Mouse (Mus musculus): ENCODE results near the gene Gm28305.

Gm28305 gene

DNA sequence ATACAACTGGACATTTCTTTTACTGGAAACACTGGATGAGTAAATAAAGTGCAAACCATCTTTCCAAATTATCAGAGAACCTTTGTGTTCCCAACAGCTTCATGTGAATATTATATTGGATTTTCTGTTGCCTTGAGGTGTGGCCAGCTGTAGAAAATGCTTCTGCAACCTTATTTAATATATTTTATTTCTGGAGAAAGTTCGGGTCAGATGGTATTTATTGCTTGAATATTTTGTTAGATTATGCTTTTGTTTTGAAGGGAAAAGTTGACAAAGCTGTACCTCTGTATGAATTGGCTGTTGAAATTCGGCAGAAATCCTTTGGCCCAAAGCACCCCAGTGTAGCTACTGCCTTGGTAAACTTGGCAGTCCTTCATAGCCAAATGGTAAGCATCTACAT is at the start of gene Gm28305:
Gene Gm28305, plus strand, starts transcription at position 301 of the 400 bp plus-strand sequence.
- no peak for DNase-seq (ENCODE audit: low spot score)

DNA sequence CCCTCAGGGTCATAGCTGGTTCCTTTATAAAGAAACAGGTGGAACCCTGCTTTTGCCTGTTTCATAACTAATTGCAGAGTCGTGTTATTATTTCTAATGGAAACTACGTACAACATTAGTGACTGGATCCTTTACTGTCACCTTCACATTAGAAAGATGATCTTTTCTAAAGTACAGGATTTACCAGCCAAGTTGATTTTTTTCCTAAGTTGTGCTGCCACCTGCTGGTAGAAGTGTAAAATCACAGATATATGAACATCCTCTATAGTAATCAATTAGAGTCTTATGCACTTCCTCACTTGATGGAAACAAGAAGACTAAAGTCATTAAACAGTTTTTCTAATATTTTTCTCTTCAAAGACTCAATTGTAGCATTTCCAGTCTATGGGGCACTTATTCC is 44.0 kb upstream of the Gm28305 start:
- no peak for DNase-seq (ENCODE audit: low spot score)

DNA sequence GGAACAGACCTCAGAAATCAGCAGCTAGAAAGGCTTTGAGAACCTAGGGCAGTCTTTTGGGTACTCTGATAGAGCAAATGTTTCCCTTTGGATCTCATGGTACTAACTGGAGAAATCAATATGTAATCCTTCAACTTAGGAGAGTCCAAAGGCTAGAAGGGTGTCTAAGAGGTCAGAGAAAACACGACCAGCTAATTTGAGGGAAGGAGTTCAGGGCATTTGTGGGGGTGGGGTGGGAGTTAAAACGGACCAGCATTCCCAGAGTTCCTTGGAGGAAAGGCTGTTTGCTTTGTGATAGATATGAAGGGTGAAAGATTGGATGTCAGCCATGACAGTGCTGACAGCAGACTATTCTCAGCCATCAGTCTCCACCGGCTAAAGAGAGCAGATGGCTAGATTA is 39.9 kb upstream of the Gm28305 start:
- no peak for DNase-seq (ENCODE audit: low spot score)

DNA sequence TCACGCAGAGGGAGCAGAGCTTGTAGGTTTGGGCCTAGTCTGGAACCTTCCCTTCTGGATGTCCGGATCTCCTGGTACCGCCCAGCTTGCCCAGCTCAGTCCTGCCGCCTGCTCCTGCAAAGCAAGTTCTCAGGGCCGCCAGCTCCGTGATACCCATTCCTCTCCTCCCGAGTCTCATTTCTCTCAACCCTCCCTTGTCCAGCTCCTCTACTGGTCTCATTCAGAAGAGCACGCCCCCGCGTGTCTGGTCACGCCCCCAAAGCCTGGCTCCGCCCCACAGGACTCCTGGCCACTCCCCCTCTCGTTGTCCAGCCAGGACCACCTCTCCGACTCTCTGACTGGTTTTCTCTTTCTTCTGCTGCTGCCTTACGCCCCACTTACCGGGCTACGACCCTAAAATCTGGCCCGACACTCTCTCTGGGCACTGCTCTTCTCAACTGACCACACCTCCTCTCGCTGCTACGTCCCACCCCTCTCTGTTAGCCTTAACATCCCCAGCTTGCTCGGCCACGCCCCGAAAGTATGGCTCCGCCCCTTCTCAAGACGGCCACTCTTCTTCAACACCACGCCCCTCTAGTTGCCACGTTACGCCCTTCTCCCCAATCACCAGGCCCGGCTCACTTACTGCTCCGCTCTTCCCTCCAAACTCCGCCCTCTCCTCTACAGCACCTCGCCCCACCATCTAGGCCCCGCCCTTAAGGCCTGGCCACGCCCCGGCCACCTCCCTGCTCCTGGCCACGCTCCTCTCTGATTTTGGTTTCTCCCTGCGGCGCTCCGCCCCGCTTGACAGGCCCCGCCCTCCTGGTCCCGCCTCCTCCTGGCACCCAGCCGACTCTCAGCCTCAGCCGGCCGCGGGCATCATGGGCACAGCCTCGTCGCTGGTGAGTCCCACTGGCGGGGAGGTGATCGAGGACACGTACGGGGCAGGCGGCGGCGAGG is 38.3 kb upstream of the Gm28305 start, which contains the start of gene Nphp3:
Gene Nphp3, plus strand, starts transcription at position 624 of the 939 bp plus-strand sequence.
- peak; percentile 91 for DNase-seq (ENCODE audit: low spot score)

DNA sequence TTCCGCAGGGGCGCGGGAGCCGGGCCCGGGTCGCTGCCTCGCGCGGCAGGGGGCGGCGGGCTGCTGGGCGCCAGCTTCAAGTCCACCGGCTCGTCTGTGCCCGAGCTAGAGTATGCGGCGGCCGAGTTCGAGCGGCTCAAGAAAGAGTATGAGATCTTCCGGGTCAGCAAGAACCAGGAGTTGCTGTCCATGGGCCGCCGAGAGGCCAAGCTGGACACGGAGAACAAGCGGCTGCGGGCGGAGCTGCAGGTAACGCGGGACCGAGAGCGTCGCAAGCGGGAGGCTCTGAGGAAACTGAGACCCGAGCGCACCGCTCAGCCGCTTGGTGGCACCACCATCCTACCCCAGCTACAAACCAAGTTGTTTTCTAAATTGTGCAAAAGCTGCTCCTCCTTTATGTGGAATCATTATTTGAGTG is 37.5 kb upstream of the Gm28305 start:
- DNase-seq (ENCODE audit: low spot score) = no peak

DNA sequence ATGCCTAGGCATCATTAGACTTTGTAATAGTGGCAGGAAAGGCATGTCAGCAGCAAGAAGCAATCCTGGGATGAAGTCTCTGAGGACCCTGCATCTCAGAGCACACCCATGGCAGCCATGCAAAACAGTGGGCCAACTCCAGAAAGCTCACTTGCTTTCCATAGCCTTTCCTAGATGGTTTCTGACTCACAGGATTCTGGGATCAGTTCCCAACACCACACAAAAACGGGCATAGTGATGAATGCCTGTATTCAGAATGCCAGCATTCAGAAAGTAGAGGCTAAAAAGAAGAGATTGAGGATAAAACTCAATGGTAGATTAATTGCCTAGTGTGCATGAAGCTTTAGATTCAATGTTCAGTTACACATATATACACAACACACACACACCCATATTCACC is 25.9 kb upstream of the Gm28305 start:
- DNase-seq (ENCODE audit: low spot score) = no peak

DNA sequence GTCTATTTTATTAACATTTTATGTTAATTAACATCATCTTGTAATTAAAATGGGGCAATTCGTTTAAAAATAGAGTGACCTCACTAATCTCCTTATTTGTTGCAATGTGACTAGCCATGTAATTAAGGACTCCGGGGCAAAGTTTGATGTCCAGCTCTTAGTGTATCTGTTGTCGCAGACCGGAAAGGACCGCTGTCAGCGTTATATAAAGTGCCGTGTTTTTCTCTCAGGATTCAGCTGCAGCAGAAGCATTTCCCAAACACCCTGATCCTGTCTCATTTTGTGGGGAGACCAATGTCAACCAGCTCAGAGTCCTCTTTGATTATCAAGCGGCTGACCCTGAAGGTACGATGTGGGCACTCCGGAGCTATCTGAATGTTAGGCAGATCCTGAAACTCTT is 19.4 kb upstream of the Gm28305 start:
- no peak for DNase-seq (ENCODE audit: low spot score)

DNA sequence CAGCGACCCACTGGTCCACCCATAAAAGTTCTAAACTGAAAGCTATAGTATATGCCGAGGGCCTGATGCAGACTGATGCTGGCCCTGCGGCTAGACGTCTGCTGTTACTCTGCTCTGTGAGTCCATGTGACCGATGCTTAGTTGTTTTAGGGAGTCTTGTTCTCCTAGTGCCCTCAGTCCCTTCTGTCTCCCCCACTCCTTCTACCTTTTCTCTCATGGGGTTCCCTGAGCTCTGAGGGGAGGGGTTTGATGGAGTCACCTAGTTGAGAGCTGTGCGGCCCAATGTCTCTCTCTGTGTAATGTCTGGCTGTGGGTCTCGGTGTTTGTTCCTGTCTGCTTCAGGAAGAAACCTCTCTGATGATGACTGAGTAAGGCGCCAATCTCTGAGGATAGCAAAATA is 13.3 kb upstream of the Gm28305 start:
- DNase-seq (ENCODE audit: low spot score) = no peak

DNA sequence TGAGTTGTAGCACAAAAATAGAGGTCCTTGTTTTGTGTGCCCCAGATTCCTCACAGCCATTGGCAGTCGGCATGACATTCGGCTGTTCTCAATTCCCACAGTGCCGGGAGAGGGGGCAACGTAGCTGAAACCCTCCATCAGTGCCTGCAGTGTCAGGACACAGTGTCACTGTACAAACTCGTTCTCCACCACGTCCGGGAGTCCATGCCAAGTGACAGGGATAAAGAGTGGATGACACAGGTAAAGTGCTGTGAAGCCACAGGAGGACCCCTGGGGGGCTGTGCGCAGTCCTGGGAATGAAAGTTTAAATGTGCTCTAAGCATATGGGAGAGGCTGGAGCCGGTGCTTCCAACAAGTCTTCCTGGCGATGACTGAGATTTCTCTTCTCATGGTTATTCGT is 10.6 kb upstream of the Gm28305 start:
- no peak for DNase-seq (ENCODE audit: low spot score)

DNA sequence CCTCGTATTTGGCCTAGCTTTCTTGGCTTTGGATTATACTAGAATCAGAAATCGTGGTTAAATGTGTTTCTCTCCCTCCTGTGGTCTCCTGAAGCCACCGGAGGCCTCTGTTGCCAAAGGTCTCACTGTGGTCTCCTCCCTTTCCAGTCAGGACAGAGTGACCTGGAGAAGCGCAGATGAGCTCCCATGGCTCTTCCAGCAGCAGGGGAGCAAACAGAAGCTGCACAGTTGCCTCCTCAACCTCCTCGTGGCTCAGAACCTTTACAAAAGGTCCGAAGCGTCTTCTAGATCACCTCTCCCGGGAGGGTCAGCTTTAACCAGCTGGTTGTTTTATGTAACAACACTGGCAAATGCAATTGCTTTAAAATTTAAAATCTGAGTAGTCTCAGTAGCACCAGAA is 6.2 kb upstream of the Gm28305 start:
- DNase-seq (ENCODE audit: low spot score) = no peak

DNA sequence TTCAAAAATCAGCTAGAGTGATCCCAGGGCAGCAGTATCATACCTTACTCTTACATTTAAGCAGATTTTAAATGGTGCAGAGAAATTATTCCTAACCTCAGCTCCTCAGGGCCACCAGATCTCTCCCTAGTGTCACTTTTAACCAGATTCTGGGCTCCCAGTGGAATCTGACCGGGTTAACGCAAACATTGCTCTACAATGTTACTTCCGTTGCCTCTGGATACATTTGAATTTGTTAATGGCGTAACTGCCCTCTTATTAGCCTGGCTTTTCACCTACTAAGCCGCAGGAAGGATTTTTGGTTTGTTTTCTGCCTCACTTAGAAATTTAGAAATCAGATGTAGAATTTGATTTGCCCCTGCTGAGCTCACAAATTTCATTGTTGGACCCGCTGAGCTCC is 5.7 kb upstream of the Gm28305 start:
- DNase-seq (ENCODE audit: low spot score) = no peak

DNA sequence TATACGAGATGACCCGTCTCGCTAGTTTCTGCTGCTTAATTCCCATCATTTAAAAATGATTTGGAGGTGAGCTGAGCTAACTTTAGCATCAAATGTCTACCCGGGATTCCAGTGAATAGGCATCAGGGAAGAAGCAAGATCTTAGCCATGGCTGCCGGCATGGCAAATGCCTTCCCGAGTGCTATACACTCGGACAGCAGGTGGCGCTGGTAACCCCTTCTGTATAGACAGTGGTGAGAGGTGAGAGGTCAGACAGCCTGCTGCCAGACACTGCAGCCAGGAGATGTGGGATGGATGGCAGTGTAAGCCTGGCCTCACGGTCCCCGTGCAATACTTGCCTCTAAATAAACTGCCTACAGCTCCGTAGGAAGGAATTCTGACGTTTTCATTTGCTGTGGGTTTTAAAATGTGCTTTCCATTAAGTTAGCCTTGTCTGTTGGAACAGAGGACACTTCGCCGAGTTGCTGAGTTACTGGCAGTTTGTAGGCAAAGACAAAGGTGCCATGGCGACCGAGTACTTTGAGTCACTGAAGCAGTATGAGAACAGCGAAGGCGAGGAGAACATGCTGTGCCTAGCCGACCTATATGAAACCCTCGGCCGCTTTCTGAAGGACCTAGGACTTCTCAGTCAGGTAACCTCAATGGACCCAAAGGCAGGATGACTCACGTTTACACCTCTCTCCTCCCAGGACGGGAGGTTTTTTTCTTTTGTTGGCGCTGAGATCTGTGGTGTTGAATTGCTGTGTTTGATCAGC is 5.0 kb upstream of the Gm28305 start:
- DNase-seq (ENCODE audit: low spot score) = peak; percentile 39

DNA sequence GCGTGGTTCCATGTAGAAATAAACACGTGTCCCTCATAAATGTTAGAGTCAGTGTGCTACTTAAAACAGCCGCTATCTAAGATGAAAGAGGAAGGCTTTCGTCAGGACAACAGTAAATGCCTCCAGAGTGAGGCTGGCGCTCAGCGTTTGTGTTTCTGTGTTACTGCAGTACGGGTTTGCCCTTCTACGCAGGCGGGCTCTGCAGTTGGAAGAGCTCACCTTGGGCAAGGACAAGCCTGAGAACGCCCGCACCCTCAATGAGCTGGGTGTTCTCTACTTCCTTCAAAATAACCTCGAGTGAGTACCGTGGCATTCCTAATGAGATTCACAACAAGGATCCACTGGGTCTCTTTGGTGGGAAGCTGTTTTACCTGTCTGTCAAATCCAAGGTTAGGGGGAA is 2.2 kb upstream of the Gm28305 start:
- no peak for DNase-seq (ENCODE audit: low spot score)

DNA sequence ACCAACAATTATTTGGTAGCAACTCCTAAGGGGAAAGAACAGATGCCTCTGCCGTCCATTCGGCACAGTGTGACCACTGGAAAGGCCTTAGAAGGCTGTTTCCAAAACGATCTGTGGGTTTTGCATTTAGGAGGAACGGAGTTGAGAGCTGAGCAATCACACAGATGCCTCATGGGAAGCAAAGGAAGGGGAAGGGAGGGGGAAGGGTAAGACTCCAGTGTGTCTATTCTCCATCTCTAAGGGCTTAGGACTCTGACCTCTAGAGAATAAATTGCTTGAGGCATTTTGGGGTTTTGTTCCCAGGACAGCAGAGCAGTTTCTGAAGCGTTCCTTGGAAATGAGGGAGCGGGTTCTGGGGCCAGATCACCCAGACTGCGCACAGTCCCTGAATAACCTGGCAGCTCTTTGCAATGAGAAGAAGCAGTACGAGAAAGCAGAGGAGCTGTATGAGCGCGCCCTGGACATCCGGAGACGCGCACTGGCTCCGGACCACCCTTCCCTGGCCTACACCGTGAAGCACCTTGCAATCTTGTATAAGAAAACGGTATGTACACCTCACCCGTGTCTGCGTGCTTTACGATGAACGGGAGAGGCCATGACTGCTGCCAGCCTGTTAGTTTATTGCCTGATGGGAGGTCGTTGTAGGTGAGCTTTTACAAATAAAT is 1.3 kb upstream of the Gm28305 start:
- no peak for DNase-seq (ENCODE audit: low spot score)

DNA sequence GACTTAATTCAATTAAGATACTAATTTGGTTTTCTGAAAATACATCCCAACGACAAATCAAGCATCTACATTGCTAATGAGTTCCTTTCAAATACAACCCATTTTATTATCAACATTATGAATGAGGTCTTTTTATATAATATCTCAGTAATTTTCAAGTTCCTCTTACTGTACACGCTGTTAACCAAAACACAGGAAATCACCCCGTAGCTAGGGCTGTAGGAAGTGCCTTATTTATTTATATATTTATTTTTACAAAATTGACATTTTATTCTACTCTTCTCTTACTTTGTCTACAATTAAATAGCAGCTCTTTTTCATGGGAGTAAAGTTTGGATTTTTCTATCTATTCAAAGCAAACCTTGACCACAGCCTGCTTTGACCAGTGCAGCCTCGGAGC is 720 bp upstream of the Gm28305 start:
- no peak for DNase-seq (ENCODE audit: low spot score)

DNA sequence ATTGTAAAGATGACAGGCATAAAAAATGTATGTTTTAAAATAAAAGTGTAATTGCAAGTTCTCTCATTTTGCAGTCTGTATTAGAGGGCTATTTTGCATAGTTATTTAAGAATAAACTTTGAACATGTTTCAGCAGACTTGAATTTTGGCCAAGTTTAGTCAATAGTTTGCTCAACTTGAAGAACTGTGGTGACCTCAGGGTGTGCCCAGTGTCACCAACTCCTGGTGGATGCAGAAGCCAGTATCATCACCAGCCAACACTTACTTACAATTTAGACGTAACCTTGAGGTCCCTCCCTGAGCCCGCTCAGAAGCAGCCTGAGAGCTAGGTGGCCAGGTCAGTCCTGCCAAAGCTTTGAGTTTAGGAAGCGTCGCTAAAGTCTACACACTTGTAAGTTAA is 3.2 kb downstream of the Gm28305 start:
- no peak for DNase-seq (ENCODE audit: low spot score)

DNA sequence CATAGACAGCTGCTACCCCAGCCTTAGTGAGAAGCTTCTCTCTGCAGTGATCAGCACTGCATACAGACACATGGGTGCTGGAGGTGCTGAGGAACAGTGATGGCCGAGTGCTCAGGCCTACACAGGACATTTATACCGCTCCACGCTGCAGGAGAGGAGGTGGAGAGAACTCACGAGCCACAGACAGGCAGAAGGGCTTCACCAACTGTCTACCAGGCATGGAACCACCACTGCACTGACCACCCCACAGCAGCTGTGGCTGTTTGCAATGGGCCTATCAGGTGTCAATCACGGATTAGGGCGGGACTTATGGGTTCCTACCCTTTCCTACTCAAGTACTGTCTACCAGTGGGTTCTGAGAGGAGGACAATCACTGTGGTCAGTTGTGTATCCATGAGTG is 10.6 kb downstream of the Gm28305 start:
- DNase-seq (ENCODE audit: low spot score) = no peak

DNA sequence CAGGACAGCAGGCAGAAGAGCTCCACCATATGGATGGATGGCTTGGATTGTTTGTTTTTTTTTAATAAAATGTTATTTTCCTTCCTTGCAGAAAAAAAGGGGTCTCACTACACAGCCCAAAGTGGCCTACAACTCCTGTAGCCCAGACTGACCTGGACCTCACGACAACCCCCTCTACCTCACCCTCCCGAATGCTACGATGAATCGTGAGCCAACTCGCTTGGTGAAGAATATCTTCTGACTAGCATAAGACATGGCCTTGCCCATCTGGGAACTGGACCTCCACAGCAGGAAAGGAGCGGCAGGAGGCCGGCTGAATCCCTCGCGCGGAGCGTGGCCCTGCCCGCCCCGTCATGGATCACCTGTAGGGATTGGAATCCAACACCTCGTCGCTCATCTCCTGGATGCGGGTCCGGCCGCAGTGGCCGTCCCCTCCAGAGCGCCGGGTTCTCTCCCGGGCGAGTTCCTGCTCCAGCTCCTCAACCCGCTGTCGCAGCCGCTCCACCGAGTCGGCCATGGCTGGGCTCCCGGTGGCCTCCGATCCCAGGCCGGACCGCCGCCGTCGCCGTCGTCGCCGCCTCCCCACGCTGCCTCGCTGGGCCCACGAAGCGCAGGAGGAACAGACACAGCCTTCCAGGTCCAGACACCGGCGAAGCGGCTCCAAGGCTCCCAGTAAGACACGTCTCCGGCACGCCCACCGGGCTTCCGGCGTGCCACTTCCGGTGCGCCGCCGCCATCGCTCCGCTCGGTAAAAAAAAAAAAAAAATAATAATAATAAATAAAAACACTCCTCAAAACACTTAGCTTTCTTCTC is 22.2 kb downstream of the Gm28305 start, which contains the start of gene Uba5:
Gene Uba5, minus strand, starts transcription at position 705 of the 814 bp plus-strand sequence.
- peak; percentile 59 for DNase-seq (ENCODE audit: low spot score)

DNA sequence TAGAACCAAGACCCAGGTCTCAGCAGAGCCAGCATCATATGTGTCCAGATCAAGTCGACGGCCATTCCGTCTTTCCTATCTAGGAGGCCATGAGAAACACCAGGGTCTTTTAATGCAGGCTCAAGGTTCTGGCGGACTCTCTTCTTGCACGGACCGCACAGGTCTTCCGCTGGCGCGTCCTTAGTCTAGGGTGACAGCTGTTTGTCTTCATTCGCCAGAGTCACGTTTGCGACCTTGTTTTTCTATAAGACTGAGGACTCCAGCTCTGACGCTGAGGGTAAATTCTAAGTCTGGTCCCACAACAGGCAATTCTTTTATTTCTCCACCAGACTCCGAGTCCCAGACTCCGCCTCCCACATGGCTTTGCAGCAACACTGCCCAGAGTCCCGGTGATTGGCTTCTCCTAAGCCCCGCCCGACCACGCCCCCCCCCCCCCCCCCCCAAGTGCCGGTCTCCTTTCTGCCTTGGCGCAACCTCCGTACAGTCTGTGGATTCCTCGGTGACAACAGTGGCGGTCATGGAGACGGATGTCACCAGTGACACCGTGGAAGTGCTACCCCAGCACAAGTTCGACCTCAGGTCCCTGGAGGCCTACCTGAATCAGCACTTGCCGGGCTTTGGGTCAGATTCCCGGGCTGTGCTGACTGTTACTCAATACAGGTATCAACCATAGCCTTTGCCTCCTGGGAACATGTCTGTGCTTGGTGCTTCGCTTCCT is 22.9 kb downstream of the Gm28305 start, which contains the start of gene Acad11:
Gene Acad11, plus strand, starts transcription at position 134 of the 718 bp plus-strand sequence.
- peak; percentile 80 for DNase-seq (ENCODE audit: low spot score)

DNA sequence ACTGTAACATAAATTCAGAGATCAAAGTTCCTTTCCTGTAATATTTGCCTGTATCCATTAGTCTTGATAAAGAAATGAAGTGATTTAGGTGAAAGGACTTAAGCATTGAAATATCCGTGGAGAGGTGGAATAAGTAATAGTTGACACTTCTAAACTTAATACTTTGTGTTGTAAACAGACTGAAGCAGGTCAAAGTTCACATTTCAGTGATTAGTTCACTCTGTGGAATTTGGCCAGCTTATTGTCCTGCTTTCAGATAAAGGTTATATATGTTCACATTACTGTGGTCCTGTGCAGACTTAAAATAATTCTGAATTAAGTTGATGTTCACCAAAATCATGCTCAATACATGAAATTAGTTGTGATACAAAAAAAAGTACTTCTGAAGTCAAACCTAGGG is 24.1 kb downstream of the Gm28305 start:
- DNase-seq (ENCODE audit: low spot score) = no peak

DNA sequence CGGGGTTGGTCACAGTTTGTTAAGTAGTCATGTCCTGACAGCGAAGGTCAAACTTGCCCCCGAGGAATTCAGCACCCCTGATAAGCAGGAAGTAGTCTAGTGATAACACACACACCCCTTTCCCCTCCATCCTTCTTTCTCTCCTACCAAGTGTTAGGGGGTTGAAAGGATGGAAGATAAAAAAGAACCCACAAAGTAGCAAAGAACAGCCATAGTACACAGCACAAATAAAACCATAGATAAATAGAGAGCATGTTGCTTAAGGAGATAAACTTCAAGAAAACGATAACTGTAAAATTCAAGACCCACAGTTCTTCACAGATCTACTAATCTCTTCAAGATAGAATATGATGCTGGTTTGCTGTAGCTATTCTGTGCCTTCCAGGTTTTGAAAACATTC is 29.8 kb downstream of the Gm28305 start:
- no peak for DNase-seq (ENCODE audit: low spot score)
